Mouse (Mus musculus) neural tube, embryonic 15.5 days (tissue): ENCODE results near the gene Nsd2. TPM values are rescaled to one million over a fixed set of nuclear protein-coding genes. Genes with fewer than 3 reads are reported as not detected.

Experiments
- ATAC-seq: fragments of 200-750 bp; cut with Nextera tagmentation; 2 replicates; pipeline ENCODE4 v1.8.0; 2017; ENCODE audit warnings: mild to moderate bottlenecking, moderate TSS enrichment, moderate library complexity; ENCODE audit not compliant: low FRiP score
- H3K27ac ChIP-seq: fragments of 300-500 bp; sonication (generic); replicated peaks from 2 replicates; pipeline ENCODE4 v1.5.1; 2015; ENCODE audit warnings: mild to moderate bottlenecking, inconsistent platforms
- H3K27me3 ChIP-seq: fragments of 300-500 bp; sonication (generic); replicated peaks from 2 replicates; pipeline ENCODE4 v1.6.1; 2015; ENCODE audit warnings: inconsistent platforms
- H3K36me3 ChIP-seq: fragments of 300-500 bp; sonication (generic); 2 replicates; pipeline ENCODE4 v1.6.1; 2015; ENCODE audit warnings: inconsistent platforms
- H3K4me1 ChIP-seq: fragments of 300-500 bp; sonication (generic); 2 replicates; pipeline ENCODE4 v1.6.1; 2015; ENCODE audit warnings: inconsistent platforms
- H3K4me2 ChIP-seq: fragments of 300-500 bp; sonication (generic); 2 replicates; pipeline ENCODE4 v1.6.1; 2015; ENCODE audit warnings: inconsistent platforms, mild to moderate bottlenecking, moderate library complexity
- H3K4me3 ChIP-seq: fragments of 300-500 bp; sonication (generic); replicated peaks from 2 replicates; pipeline ENCODE4 v1.5.1; 2015; ENCODE audit warnings: mild to moderate bottlenecking, inconsistent platforms
- H3K9ac ChIP-seq: fragments of 300-500 bp; sonication (generic); replicated peaks from 2 replicates; pipeline ENCODE4 v1.6.1; 2015; ENCODE audit warnings: mild to moderate bottlenecking, inconsistent platforms
- H3K9me3 ChIP-seq: fragments of 300-500 bp; sonication (generic); replicated peaks from 2 replicates; pipeline ENCODE4 v1.6.1; 2016; ENCODE audit warnings: inconsistent platforms
- WGBS: fragments of 180-500 bp; shearing (Covaris S2); methylation state at CpG from one replicate; pipeline ENCODE4 v1.1.7; 2015; ENCODE audit warnings: mixed read lengths; 5-methylcytosine and 5-hydroxymethylcytosine counted together
- polyA plus RNA-seq: library from polyadenylated mRNA; unstranded; fragments of >200 nt; fragmentation: Nextera tagmentation; extraction: Ambion mirVana; gene quantifications from 2 replicates; pipeline ENCODE4 v1.2.1, GENCODE M21; 2015

Nsd2 gene
- polyA plus RNA-seq = 56.7 and 61.8 TPM in 2 replicates

DNA sequence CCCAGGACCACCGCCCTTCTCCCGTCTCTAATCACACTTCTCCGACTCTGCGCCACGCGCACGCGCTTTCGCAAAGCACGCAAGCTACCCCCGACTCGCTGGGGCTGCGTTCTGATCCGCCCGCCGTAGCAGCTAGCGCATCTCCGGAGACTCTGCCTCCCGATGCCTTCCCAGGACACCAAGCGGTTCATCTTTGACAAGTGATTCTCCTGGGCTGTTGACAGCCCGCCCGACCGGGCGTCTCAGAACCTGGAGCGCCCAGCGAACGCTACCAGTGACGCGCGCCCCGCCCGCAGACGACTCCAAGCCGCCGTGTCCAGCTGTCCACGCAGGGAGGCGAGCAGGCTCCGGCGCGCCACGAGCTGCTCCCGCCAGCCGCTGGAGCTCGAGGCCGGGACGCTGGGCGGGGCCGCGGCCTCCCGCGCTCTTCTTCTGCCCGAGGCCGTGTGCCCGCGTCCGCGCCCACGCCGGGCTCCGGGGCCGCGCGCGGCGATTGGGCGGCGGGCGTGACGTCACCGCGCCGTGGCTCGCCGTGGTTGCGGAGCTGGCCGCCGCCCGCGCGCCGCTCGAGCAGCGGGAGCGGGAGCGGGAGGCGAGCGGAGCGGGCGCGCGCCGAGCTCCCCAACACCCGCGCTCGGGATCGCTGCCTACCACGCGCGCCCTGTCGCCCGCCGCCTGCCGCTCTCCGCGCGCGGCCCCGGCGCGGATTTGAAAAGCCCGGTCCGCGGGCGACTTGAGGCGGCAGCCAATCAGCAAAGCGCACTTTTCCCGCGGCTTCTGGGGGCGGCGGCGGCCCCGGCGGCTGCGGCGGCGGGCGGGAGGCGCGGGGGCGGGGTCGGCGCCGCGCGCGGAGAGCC lies at the start of gene Nsd2:
Gene Nsd2 (plus strand): TSS at position 850 of the 857 bp plus-strand sequence.
- H3K4me1 ChIP-seq = peaks cover 42% of the 10 kb centered on the region
- H3K36me3 ChIP-seq = no peaks in the 10 kb centered on the region
- no peaks in the 10 kb centered on the region for H3K27me3 ChIP-seq
- under 1% methylated on average over 101 of the region's 136 CpGs for WGBS
- peak within 1 kb of the TSS; percentile 99 for H3K27ac ChIP-seq
- ATAC-seq = peak; percentile 93
- H3K4me3 ChIP-seq = peak within 1 kb of the TSS; percentile 97
- H3K4me2 ChIP-seq = peak within 1 kb of the TSS; percentile 82
- peak within 1 kb of the TSS; percentile 100 for H3K9ac ChIP-seq
- H3K9me3 ChIP-seq = no peaks in the 10 kb centered on the region

DNA sequence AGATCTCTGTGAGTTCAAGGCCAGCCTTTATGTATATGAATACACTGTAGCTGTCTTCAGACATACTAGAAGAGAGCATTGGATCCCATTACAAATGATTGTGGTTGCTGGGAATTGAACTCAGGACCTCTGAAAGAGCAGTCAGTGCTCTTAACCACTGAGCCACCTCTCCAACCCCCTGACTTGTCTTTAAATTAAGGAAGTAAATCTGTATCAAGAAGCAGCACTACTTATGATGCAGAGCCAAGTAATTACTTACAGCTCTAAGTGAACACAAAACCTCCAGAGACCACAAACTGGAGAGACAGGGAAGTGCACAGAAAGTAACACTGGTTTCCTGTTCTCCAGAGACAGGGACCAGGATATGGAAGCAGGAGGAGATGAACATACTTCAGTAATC lies 43.3 kb upstream of the Nsd2 start:
- no peaks in the 10 kb centered on the region for H3K27me3 ChIP-seq
- no peaks in the 10 kb centered on the region for H3K9me3 ChIP-seq
- no peak overlapping the region for H3K27ac ChIP-seq
- H3K4me3 ChIP-seq = no peak overlapping the region
- H3K36me3 ChIP-seq = peaks cover 36% of the 10 kb centered on the region
- no peak overlapping the region for H3K9ac ChIP-seq
- peaks cover 23% of the 10 kb centered on the region for H3K4me1 ChIP-seq
- no peak for ATAC-seq
- H3K4me2 ChIP-seq = no peak overlapping the region

DNA sequence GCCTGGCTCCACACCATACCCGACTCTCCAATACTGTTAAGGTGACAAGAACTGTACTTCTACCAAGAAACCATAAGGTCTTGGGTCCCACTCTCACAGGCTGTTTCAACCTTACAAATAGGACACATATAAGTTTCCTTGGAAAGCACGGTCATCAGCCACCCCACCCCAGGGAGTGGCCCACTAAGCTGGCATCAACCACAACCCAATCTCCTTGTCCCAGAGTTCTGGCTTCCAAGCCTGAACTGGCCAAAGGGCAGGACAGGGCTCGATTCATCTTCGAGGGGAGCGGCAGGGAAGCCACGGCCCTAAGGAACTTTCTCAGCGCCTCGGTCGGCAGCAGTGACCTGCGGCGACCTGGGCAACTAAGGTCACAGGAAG lies 38.6 kb upstream of the Nsd2 start:
- WGBS = 5% methylated on average over 11 of the region's 11 CpGs

DNA sequence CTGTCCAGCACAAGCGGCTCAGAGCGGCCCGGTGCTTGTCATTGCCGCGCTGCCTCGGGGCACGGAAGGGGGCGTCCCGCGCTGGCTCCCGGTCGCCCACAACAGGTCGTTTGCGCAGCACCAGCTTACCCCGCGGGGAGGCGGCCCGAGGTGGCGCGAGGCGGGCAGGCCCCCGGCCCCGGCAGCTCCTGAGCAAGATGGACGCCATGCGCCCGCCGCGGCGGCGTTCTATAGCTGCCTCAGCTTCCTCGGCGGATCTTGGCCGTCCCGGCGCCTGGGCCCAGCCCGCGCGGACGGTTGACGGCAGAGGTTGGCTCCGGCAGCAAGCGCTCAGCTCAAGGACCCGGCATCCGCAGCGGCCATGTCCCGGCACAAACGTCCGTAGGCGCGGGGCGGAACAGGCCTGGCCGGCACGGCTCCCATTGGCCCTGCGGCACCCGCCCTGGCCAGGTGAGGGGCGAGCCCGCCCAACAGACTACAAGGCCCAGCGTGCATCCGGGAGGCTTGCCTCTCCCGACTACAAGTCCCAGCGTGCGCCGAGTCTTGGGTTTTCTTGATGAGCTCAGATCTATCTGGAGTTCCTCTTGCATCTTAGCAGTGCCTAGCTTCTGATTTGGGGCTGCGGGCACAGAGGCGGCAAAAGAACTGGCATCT lies 38.1 kb upstream of the Nsd2 start, which contains the start of gene Letm1:
Gene Letm1 (minus strand): TSS at position 473 of the 654 bp plus-strand sequence.
- H3K4me1 ChIP-seq = peaks cover 30% of the 10 kb centered on the region
- H3K27me3 ChIP-seq = no peaks in the 10 kb centered on the region
- H3K27ac ChIP-seq = peak within 1 kb of the TSS; percentile 90
- under 1% methylated on average over 65 of the region's 65 CpGs for WGBS
- peaks cover 5% of the 10 kb centered on the region for H3K36me3 ChIP-seq
- no peaks in the 10 kb centered on the region for H3K9me3 ChIP-seq
- peak; percentile 100 for ATAC-seq
- H3K4me3 ChIP-seq = peak within 1 kb of the TSS; percentile 94
- H3K9ac ChIP-seq = peak within 1 kb of the TSS; percentile 92
- peak within 1 kb of the TSS; percentile 70 for H3K4me2 ChIP-seq

More for the DNA sequence above, 38.6 kb upstream of the Nsd2 start:
- ATAC-seq = peak; percentile 4; the same call in 1 of the 2 replicates
- Histone ChIP-seq H3K4me1 (peaks cover 30% of the 10 kb centered on the region), H3K4me3 (peak overlapping the region; percentile 94), H3K4me2 (peak overlapping the region; percentile 70), H3K9me3 (no peaks in the 10 kb centered on the region), H3K27ac (peak overlapping the region; percentile 90), H3K9ac (peak overlapping the region; percentile 92), H3K27me3 (no peaks in the 10 kb centered on the region), H3K36me3 (peaks cover 10% of the 10 kb centered on the region)

DNA sequence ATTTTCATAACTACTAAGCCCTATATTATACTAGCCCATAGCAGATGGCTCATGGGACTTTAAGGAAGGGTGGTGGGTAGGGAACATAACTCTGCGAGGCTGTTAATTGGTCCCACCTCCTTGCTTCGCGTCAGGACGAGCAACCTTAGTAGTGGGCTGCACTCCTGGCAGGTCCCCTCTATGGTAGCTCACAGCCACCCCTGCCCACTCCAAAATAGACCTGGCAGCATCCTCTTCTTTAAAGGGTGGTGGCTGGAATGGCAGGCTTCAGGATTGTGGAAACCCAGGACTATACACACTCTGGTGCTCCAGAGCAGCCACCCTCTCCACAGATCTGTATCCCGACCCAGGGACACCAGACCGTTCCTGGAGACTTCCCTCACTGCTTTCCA lies 37.5 kb upstream of the Nsd2 start:
- H3K36me3 ChIP-seq = no peaks in the 10 kb centered on the region
- ATAC-seq = peak; percentile 81
- H3K9ac ChIP-seq = peak overlapping the region; percentile 92
- 10% methylated on average over 6 of the region's 6 CpGs for WGBS
- H3K4me3 ChIP-seq = peak overlapping the region; percentile 94
- H3K9me3 ChIP-seq = no peaks in the 10 kb centered on the region
- peak overlapping the region; percentile 70 for H3K4me2 ChIP-seq
- peaks cover 30% of the 10 kb centered on the region for H3K4me1 ChIP-seq
- no peaks in the 10 kb centered on the region for H3K27me3 ChIP-seq
- H3K27ac ChIP-seq = peak overlapping the region; percentile 90

DNA sequence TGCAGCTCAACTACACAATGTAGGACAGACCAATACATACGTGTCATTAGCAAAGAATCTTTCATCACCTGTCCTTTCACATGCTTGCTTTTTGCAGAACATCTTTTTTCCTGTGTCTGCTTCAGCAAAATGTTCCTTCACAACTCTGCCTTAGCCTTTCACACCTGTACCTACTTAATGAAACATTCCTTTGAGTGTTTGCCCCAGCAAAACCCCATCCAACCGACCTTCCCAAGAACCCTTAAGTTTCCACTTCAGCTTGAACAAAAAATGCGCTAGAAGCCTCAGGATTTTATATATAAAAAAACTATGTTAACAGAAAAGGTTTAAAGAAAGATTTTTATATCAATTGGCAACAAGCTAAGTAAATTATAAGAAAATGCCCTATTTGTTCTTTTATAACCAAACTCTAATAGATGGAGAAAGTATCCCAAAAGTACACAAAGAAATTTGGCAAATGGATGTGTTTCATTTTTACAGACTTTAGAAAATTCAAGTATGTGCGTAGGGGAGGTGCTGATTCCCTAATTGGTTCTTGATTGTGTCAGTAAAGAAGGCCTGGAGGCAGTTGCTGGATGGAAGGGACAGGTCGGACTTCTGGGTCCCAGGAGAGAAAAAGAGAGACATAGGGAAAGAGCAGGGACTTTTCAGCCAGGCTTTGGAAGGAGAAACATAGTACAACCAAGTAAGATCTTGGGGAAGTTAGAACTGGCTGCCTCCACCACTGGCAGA lies 28.4 kb upstream of the Nsd2 start:
- H3K9ac ChIP-seq = no peak overlapping the region
- no peak overlapping the region for H3K27ac ChIP-seq
- H3K36me3 ChIP-seq = no peaks in the 10 kb centered on the region
- 87% methylated on average over 5 of the region's 5 CpGs for WGBS
- no peak for ATAC-seq
- no peak overlapping the region for H3K4me2 ChIP-seq
- no peaks in the 10 kb centered on the region for H3K27me3 ChIP-seq
- no peaks in the 10 kb centered on the region for H3K9me3 ChIP-seq
- H3K4me1 ChIP-seq = no peaks in the 10 kb centered on the region
- no peak overlapping the region for H3K4me3 ChIP-seq

DNA sequence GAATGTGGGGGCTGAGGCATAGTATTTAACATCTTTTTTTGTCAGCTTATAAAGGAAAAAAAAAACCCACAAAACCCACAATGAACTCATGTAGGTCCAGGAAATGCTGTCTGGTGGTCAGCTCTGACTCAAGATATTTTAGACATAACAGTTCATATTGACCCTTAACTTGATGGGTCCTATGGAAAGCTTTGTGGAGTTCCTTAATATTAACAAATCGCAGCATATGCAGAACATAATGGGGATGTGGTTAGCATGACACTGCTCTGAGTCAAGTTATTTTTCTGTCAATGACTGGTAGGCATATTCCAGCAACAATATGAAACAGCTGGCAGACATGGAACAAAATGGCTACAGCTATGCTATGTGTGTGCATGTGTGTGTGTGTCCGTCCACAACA lies 17.2 kb upstream of the Nsd2 start:
- Histone ChIP-seq H3K4me3 (no peak overlapping the region), H3K9ac (no peak overlapping the region), H3K27me3 (no peaks in the 10 kb centered on the region), H3K36me3 (no peaks in the 10 kb centered on the region), H3K9me3 (peaks cover 9% of the 10 kb centered on the region), H3K4me1 (no peaks in the 10 kb centered on the region), H3K27ac (no peak overlapping the region), H3K4me2 (no peak overlapping the region)
- ATAC-seq = no peak
- 90% methylated on average over 2 of the region's 2 CpGs for WGBS

DNA sequence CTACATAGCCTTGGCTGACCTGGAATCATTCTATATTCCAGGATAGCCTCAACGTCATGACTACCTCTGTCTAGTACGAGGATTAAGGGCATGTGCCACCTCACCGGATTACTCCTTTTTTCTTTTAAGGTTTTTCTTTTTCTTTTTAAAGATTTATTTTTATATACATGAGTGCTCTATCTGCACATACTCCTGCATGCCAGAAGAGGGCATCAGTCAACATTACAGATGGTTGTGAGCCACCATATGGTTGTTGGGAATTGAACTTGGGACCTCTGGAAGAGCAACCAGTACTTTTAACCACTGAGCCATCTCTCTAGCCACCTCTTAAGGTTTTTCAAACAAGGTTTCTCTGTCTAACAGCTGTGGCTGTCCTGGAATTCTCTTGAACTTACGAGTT lies 9.0 kb upstream of the Nsd2 start:
- Histone ChIP-seq H3K4me3 (no peak overlapping the region), H3K4me2 (no peak overlapping the region), H3K4me1 (no peaks in the 10 kb centered on the region), H3K27ac (no peak overlapping the region), H3K9me3 (0 out of 2 replicates have a peak, but pooled peaks cover 2% of the 10 kb centered on the region), H3K36me3 (no peaks in the 10 kb centered on the region), H3K27me3 (no peaks in the 10 kb centered on the region), H3K9ac (no peak overlapping the region)
- no peak for ATAC-seq
- WGBS = 89% methylated on average over 4 of the region's 4 CpGs

DNA sequence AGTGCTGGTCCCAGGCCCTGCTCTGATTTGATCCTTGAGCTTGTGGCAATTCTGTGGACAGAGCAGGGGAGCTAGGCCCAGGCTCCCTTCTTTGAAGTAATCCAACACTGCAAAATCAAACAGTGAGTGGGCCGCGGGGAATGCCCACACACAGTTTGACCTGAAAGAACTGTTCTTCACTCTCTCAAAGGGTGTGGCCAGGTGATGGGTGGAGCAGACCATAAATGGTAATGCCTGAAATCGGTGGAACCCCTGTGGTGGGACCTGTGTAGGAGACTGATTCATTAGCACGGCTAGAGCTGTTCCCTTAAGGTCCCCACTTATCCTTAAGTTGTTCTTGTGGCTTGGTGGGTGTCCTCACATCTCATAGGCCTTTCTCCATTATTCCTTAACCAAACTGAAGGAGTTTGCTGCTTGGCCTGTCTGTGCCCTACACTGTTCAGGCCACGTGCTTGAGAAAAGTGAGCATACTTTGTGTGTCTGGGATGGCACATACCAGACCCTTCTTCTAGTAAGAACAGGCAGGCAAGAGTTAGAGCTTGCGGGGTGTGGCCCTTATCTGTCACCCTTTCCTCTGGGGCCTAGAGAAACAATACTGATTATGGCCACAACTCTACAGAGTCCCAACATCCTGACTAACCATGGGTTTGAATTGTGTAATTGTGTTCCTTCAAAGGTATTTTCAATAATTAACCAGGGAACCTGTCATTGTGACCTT lies 4.4 kb upstream of the Nsd2 start:
- WGBS = 85% methylated on average over 6 of the region's 6 CpGs
- H3K4me2 ChIP-seq = no peak overlapping the region
- no peaks in the 10 kb centered on the region for H3K27me3 ChIP-seq
- no peak for ATAC-seq
- H3K27ac ChIP-seq = no peak overlapping the region
- no peaks in the 10 kb centered on the region for H3K9me3 ChIP-seq
- no peak overlapping the region for H3K9ac ChIP-seq
- peaks cover 13% of the 10 kb centered on the region for H3K4me1 ChIP-seq
- no peaks in the 10 kb centered on the region for H3K36me3 ChIP-seq
- no peak overlapping the region for H3K4me3 ChIP-seq

DNA sequence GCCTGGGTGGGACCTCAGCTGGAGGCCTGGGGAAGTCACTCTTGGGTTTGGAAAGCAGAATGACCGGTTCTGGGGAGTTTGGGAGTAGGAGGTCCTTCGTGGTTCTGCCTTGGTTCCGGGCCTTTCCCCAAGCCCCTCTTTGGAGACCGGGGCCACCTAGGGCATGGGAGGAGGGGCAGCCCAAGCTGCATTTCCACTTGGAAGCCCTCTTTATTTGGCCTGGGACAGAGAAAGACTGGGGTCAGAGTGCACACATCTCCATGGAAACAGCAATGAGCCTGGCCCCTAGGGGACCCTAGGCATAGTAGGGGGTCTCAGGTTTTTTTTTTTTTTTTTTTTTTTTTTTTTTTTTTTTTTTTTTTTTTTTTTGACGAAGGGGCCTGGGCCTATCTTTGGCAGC lies 2.4 kb upstream of the Nsd2 start:
- H3K4me3 ChIP-seq = no peak overlapping the region
- H3K9me3 ChIP-seq = no peaks in the 10 kb centered on the region
- ATAC-seq = no peak
- H3K27me3 ChIP-seq = no peaks in the 10 kb centered on the region
- peaks cover 26% of the 10 kb centered on the region for H3K4me1 ChIP-seq
- no peak overlapping the region for H3K9ac ChIP-seq
- H3K27ac ChIP-seq = no peak overlapping the region
- 8% methylated on average over 5 of the region's 5 CpGs for WGBS
- no peak overlapping the region for H3K4me2 ChIP-seq
- H3K36me3 ChIP-seq = no peaks in the 10 kb centered on the region
